Mouse (Mus musculus): Measurements from ENCODE around the gene Krcc1. TPM values are rescaled to one million over a fixed set of nuclear protein-coding genes. Genes with fewer than 3 reads are reported as not detected.

The Krcc1 gene
- 109 and 111 TPM in 2 replicates for polyA plus RNA-seq (2015; fragmentation: Nextera tagmentation; extraction: Ambion mirVana)

GRCm38 (mm10) chr6:71271389-71272315 lies at the start of gene Krcc1:
TSS of gene Krcc1 (plus strand) at chr6:71271677.
- WGBS: under 1% methylated on average over 73 of the region's 84 CpGs
- Histone ChIP-seq H3K4me3 (ENCODE audit: low read depth, low read length) (peak within 1 kb of the TSS; percentile 75), H3K9ac (ENCODE audit: low read depth, low read length) (peak within 1 kb of the TSS; percentile 92), H3K36me3 (ENCODE audit: control insufficient read depth, insufficient read depth) (no peaks in the 10 kb centered on the region), H3K4me2 (replicated peaks; ENCODE audit: low read depth) (peak within 1 kb of the TSS; percentile 72), H3K9me3 (ENCODE audit: control insufficient read depth) (no peaks in the 10 kb centered on the region), H3K27ac (ENCODE audit: low read depth, low read length) (peak within 1 kb of the TSS; percentile 92), H3K27me3 (replicated peaks; ENCODE audit: control insufficient read depth, insufficient read depth, low read length) (no peaks in the 10 kb centered on the region), H3K4me1 (replicated peaks; ENCODE audit: control insufficient read depth, insufficient read depth, low read length) (0 out of 2 replicates have a peak, but pooled peaks cover 4% of the 10 kb centered on the region)
- ATAC-seq: peak; percentile 92
- peak; percentile 27; the same call in 1 of the 2 replicates for TF ChIP-seq CTCF (IDR thresholded peaks at IDR 0.05; ENCODE audit: low read depth)

GRCm38 (mm10) chr6:71224184-71224943 lies 47.1 kb upstream of the Krcc1 start:
- Histone ChIP-seq H3K4me2 (replicated peaks; ENCODE audit: low read depth) (no peak overlapping the region), H3K36me3 (ENCODE audit: control insufficient read depth, insufficient read depth) (no peaks in the 10 kb centered on the region), H3K27me3 (replicated peaks; ENCODE audit: control insufficient read depth, insufficient read depth, low read length) (no peaks in the 10 kb centered on the region), H3K4me1 (replicated peaks; ENCODE audit: control insufficient read depth, insufficient read depth, low read length) (0 out of 2 replicates have a peak, but pooled peaks cover 8% of the 10 kb centered on the region), H3K9me3 (ENCODE audit: control insufficient read depth) (no peaks in the 10 kb centered on the region), H3K4me3 (ENCODE audit: low read depth, low read length) (no peak overlapping the region), H3K9ac (ENCODE audit: low read depth, low read length) (no peak overlapping the region), H3K27ac (ENCODE audit: low read depth, low read length) (no peak overlapping the region)
- no peak for TF ChIP-seq CTCF (IDR thresholded peaks at IDR 0.05; ENCODE audit: low read depth)
- WGBS: 68% methylated on average over 3 of the region's 3 CpGs
- no peak for ATAC-seq

DNA sequence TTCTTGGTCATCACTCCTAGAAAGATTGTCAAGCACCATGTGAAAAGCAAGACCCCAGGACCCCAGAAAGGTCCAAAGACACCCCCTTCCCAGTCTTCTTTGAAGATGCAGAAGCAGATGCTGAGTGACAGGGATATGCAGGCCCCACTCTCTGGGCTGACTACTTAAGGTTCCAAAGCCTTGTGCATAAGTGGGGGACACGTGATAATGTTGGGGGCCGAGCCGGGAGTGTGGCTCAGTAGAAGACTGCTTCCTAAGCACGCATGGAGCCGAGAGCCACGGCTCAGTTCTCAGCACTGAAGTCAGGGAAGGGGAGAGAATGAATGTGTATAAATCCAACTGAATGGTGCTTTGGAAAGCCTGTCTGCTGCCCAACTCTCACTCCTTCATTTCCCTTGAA lies 44.9 kb upstream of the Krcc1 start:
- 55% methylated on average over 6 of the region's 6 CpGs for WGBS
- Histone ChIP-seq H3K9ac (ENCODE audit: low read depth, low read length) (no peak overlapping the region), H3K27me3 (replicated peaks; ENCODE audit: control insufficient read depth, insufficient read depth, low read length) (no peaks in the 10 kb centered on the region), H3K4me2 (replicated peaks; ENCODE audit: low read depth) (no peak overlapping the region), H3K27ac (ENCODE audit: low read depth, low read length) (no peak overlapping the region), H3K36me3 (ENCODE audit: control insufficient read depth, insufficient read depth) (no peaks in the 10 kb centered on the region), H3K4me1 (replicated peaks; ENCODE audit: control insufficient read depth, insufficient read depth, low read length) (0 out of 2 replicates have a peak, but pooled peaks cover 8% of the 10 kb centered on the region), H3K9me3 (ENCODE audit: control insufficient read depth) (no peaks in the 10 kb centered on the region), H3K4me3 (ENCODE audit: low read depth, low read length) (no peak overlapping the region)
- TF ChIP-seq CTCF (IDR thresholded peaks at IDR 0.05; ENCODE audit: low read depth): no peak
- no peak for ATAC-seq

DNA sequence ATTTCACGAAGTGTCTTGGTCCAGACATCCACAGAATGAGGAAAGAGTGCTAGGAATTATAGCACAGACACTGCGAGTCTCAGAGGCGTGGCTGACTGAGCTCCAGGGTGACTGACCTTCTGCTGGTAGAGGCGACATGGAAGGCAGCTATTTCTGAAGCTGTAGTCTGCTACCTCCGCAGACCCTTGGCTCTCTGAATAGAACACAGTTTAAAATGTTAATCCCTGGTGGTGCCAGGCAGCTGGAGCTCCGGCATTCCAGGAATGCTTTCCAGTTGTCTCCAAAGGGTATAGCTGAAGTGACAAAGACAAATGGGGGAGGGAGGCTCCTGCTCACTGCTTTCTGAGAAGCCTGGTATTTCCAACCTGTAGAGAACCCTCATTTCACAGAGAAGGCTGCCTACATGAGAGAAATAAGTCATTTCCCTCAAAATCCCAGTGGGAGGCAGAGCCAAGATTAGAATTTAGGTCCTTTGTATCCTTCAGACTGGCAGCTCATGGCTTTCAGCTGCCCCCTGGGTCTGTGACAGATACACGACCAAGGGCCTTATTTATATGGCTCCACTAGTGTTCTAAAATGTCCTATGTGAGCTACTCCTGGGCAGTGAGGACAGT lies 44.2 kb upstream of the Krcc1 start:
- WGBS: 16% methylated on average over 7 of the region's 7 CpGs
- ATAC-seq: no peak
- no peak overlapping the region for H3K27ac ChIP-seq (ENCODE audit: low read depth, low read length)
- no peaks in the 10 kb centered on the region for H3K36me3 ChIP-seq (ENCODE audit: control insufficient read depth, insufficient read depth)
- 0 out of 2 replicates have a peak, but pooled peaks cover 8% of the 10 kb centered on the region for H3K4me1 ChIP-seq (replicated peaks; ENCODE audit: control insufficient read depth, insufficient read depth, low read length)
- no peak overlapping the region for H3K9ac ChIP-seq (ENCODE audit: low read depth, low read length)
- H3K4me3 ChIP-seq (ENCODE audit: low read depth, low read length): no peak overlapping the region
- H3K9me3 ChIP-seq (ENCODE audit: control insufficient read depth): no peaks in the 10 kb centered on the region
- no peak overlapping the region for H3K4me2 ChIP-seq (replicated peaks; ENCODE audit: low read depth)
- TF ChIP-seq CTCF (IDR thresholded peaks at IDR 0.05; ENCODE audit: low read depth): no peak
- H3K27me3 ChIP-seq (replicated peaks; ENCODE audit: control insufficient read depth, insufficient read depth, low read length): no peaks in the 10 kb centered on the region

DNA sequence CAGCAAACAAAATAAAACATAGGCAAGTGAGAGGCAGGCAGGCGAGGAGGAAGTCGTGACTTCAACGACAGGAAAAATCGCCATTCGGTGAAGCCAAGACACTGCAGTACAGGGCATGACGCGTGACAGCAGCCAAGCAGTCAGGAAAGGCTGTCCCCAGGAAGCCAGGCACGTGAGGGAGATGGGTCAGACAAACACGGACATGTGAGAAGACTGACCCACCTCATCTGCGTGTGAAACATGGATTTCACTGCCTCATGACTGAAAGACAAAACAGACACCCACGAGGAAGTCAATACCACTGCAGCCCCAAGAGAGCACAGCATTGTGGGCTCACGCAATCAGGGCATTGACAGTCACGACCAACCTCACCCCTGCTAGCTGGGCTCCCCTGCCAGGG lies 36.4 kb upstream of the Krcc1 start:
- 0 out of 2 replicates have a peak overlapping the region, but pooled peaks have one; percentile 16 for H3K27ac ChIP-seq (ENCODE audit: low read depth, low read length)
- H3K4me2 ChIP-seq (replicated peaks; ENCODE audit: low read depth): no peak overlapping the region
- H3K36me3 ChIP-seq (ENCODE audit: control insufficient read depth, insufficient read depth): no peaks in the 10 kb centered on the region
- H3K4me3 ChIP-seq (ENCODE audit: low read depth, low read length): no peak overlapping the region
- ATAC-seq: no peak
- 75% methylated on average over 13 of the region's 13 CpGs for WGBS
- H3K4me1 ChIP-seq (replicated peaks; ENCODE audit: control insufficient read depth, insufficient read depth, low read length): 0 out of 2 replicates have a peak, but pooled peaks cover 5% of the 10 kb centered on the region
- no peaks in the 10 kb centered on the region for H3K9me3 ChIP-seq (ENCODE audit: control insufficient read depth)
- TF ChIP-seq CTCF (IDR thresholded peaks at IDR 0.05; ENCODE audit: low read depth): no peak
- no peak overlapping the region for H3K9ac ChIP-seq (ENCODE audit: low read depth, low read length)
- H3K27me3 ChIP-seq (replicated peaks; ENCODE audit: control insufficient read depth, insufficient read depth, low read length): no peaks in the 10 kb centered on the region
